Mouse (Mus musculus): ENCODE results near the gene Gm45062.

GRCm38 (mm10) chr6:8399710-8400109, 140.5 kb downstream of the Gm45062 start:
- TF ChIP-seq E2F4 (IDR thresholded peaks at IDR 0.05; ENCODE audit: borderline replicate concordance, low read depth, low read length) (no peak), CTCF (IDR thresholded peaks at IDR 0.05 in 2 of 3, conservative IDR thresholded peaks at IDR 0.05 in 1 of 3; ENCODE audit: control insufficient read depth in 1 of 3, insufficient read depth in 1 of 3, low read depth in 2 of 3, low read length in 3 of 3, poor library complexity in 1 of 3, severe bottlenecking in 1 of 3) (no peak), HCFC1 (IDR thresholded peaks at IDR 0.05; ENCODE audit: low read depth, low read length) (no peak), ZKSCAN1 (IDR thresholded peaks at IDR 0.05; ENCODE audit: low read depth, low read length) (no peak), POLR2A (IDR thresholded peaks at IDR 0.05; ENCODE audit: control insufficient read depth in 1 of 2, insufficient read depth in 1 of 2, low read depth in 1 of 2, low read length in 2 of 2, poor library complexity in 1 of 2) (no peak), MXI1 (IDR thresholded peaks at IDR 0.05; ENCODE audit: low read depth, low read length) (no peak), MYB (IDR thresholded peaks at IDR 0.05; ENCODE audit: low read depth, low read length) (no peak), NELFE (IDR thresholded peaks at IDR 0.05; ENCODE audit: low read depth, low read length) (no peak), TCF12 (IDR thresholded peaks at IDR 0.05; ENCODE audit: low read depth, low read length) (no peak), MAZ (IDR thresholded peaks at IDR 0.05; ENCODE audit: low read depth, low read length) (no peak), BHLHE40 (IDR thresholded peaks at IDR 0.05; ENCODE audit: borderline replicate concordance, low read depth, low read length) (no peak)
